Mouse (Mus musculus): ENCODE results near the gene Bcas1.

The Bcas1 gene

DNA sequence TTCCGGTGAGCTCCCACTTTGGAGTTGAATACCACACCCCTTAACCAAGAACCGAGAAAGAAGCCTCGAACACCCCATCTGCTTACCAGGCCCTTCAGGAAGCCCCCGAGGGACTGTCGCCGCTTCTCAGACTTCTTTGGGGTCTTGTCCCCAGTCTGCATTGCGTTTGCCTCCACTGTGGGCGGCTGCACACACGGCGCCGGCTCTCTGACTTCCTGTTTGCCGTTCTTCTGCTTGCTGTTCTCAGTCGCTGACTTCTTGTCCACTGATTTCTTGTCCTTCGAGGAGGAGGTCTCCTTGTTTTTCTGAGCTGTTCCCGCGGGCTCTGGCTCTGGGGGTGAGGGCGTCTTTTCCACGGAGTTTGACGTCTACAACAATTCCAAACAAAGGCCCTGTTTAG is 78.5 kb downstream of the Bcas1 start:
- intact Hi-C loops (cut with DNase I) = no loop called here

DNA sequence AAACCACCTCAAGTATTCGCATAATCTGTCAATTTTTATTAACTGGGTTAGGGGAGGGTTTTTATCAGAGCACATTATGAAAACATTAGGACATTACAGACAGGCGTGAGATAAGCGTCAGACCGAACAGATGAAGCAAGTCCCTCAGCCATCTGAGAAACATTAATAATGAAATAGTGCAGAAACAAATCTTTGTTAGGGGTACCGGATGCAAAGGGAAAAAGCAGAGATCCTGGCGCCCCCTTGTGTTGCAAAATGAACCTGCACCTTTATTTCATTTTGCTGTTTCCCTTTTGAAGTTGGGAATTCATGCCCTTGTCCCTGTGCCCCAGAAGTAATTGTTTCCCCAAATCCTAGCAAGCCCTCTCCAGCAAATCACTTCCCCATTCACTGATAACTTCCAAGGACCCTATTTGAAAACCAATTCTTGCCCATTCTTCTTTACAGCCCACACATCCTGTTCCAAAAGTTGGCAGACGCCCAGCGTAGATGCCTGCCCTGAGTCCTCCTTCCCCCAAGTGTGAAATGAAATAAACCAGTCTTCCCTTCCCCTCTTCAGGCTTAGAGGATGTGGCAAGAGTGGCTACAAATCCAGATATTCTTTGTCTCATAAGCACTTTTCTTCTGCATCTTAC is 80.4 kb downstream of the Bcas1 start:
- intact Hi-C loops (cut with DNase I) = no loop called here

DNA sequence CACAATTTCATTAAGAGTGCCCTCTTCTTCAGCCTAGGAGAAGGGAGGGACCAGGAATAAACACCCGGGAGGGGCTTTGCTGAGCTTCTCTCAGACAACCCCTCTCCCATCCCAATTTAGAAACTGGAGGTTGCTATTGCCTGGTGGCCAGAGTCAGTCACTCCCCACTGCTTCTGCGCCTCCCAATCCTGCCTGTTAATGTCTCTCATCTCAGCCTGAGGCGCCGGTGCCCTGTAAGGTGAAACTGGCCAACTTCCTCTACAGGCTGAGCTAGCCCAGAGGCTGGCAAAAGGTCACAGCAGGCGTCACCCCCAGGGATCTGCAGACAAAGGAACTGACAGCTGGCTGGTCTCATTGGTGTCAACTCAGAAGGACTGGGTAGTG is 82.2 kb downstream of the Bcas1 start:
- intact Hi-C loops (cut with DNase I) = no loop called here

DNA sequence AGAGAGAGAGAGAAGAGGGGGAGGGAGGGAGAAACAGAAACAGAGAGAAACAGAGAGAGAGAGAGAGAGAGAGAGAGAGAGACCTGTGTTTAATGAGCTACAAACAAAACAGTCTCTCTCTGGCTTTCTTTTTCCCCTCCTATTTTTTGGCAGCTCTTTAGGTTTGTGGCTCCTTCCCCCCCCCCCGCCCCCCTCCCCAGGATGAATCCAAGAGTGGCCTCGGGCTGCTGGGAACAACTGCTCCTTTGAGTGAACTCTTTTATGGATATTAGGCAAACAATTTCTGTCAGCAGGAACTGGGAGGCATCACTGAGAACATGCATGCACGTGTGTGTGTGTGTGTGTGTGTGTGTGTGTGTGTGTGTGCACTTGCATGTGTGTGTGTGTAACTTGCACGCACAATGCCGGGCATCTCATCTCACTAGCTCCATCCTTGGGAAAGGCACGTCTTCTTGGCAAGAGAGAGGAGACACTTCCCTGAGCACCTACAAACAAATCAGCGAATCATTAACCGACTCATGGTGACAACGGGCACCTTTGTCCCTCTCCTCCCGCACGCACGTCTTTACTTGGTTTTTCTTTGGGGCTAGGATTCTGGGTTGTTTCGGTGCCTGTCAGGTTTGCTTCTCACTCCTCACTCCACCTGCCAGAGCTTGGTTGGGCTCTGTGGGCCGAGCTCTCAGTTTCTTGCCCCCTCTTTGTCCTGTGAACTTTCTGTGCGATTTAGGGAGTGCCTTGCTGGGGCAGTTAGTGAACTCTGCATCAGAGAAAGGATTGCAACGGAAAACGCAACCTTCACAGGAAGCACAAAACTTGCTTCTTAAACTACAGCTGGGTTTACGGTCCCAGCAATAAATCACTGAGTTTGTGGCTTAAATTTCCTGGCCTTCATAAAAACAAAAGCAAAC is 82.9 kb downstream of the Bcas1 start:
- intact Hi-C loops (cut with DNase I) = loop anchor here (5.0 kb wide), 1 partner anchor 227 kb away; no protein-coding TSS in a partner anchor

DNA sequence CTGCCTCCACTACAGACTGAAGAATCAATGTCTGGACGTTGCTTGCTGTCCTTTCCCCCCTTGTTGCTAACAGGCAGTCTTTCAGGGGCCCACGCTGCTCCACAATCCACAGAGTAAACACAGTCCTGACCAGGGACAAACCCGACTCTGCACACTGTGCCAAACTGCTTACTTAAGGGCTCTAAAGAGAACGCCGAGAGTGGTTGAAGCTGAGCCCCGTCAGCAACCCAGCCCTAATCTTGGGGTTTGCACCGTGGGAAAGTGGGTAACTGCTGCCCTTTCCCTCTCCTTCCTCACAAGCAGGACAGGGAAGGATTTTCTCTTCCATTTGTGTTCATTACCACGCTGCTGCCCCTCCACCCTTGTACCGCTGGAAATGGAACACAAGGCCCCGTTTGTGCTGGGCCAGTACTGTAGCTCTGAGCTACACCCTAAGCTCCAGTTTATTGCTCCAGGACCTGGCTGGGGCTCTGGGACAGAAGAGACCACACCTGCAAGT is 83.8 kb downstream of the Bcas1 start:
- intact Hi-C loops (cut with DNase I) = loop anchor here (5.0 kb wide), 1 partner anchor 227 kb away; no protein-coding TSS in a partner anchor

DNA sequence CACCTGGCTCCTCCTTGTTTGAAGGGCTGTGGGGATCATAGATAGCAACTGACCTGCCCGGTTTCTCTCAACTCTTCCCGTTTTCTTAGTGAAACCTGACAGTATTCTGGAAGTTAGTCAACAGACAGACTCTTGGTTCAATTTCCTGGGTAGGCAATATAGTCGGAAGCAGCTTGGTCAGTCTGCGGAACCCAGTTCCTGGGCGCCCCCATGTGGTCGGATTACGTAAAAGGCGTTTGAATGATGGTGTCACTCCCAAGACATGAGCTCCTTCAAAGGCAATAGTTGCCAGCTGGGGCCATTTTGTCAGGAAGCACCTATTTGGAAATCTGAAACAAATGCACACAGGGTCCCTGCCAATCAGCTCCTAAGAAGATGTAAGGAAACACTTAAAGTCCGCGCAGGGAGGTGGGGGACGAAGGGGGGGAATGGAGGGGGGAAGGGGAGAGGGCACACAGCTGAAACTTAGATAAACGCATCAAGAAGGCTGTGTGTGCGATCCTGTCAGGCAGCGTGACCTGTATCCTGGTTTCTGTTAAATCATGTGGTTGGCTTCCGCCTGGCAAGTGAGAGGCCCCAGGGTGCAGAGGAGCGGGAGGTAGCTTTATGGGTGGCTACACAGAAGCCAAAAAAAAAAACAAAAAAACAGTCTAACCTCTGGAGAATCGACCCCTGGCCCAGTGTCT is 84.4 kb downstream of the Bcas1 start:
- intact Hi-C loops (cut with DNase I) = loop anchor here (5.0 kb wide), 1 partner anchor 226 kb away; no protein-coding TSS in a partner anchor

DNA sequence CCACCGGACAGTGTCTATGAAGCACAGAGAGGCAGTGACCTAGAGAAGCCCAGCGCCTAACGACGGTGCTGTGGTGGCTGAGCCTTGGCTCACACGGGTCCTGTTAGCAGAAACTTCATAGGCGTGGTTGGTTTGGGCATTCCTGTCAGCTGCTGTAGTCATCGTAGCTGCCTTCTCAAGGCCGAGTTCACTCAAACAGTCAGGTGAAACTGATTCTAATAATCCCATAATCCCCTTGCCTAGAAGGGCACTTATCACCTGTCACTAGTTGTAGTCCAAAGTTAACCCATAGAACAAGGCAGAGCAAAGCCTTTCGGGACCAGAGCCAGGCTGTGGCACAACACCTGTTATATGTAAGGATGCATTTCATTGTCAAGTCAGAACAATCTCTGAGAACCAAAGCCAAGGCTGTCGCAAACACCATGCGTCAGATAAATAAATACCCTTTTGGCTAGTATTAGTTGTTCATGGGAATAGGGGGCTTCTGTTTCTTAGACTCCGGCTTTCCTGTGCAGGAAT is 85.3 kb downstream of the Bcas1 start:
- intact Hi-C loops (cut with DNase I) = loop anchor here (5.0 kb wide), 1 partner anchor 225 kb away; no protein-coding TSS in a partner anchor

DNA sequence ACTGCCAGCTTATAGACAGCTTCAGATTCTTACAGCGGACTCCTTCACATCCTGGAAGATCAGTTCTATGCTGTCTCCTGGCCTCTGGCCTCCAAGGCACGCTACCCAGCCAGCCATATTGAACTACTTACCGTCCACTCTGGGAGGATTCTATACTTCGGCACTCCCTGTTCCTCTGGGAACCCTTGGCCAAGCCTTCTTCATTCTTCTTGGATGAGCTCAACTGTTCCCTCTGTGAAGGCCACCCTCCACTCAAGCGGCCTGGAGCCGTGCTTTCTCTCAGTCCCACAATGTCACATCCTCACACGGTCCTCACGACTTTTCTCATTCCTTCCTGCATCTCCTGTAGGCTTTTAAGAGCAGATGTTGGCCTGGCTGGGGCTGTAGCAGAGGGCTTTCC is 86.5 kb downstream of the Bcas1 start:
- intact Hi-C loops (cut with DNase I) = loop anchor here (5.0 kb wide), 1 partner anchor 224 kb away; no protein-coding TSS in a partner anchor

DNA sequence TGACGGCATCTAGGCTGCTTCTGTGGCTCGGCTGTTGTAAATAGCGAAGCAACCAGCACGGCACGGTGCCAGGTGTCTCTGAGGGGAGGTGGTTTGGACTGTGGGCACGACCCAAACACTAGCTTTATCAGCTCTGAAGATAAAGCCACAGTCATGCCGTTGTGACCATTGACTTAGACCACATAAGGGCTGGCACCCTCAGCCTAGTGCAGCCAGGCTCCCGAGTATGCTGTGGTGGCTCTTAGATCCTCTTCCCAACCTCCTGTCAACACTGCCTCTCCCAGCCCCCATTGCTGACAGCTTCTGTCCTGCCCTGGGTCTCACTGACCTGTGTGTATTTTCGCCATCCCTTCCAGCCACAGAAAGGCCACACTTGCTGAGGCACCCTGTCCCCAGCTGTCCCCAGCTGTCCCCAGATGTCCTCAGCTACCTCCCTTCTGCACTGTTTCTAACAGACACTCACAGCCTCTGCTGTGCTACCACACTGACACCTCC is 91.3 kb downstream of the Bcas1 start:
- intact Hi-C loops (cut with DNase I) = no loop called here

DNA sequence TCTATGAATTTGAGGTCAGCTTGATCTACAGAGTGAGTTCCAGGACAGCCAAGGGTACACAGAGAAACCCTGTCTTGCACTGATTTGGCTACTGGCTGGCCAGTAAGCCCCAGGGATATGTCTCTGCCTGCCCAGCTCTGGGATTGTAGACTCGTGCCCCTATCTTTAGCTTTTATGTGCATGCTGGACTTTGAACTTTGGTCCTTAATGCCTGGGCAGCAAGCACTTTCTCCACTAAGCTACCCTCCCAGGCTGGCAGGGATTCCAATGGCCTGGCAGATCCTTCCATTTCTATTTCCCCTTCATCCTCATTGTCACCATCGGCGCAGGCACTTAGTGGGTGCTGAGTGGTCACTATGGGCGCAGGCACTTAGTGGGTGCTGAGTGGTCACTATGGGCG is 92.5 kb downstream of the Bcas1 start:
- intact Hi-C loops (cut with DNase I) = no loop called here

DNA sequence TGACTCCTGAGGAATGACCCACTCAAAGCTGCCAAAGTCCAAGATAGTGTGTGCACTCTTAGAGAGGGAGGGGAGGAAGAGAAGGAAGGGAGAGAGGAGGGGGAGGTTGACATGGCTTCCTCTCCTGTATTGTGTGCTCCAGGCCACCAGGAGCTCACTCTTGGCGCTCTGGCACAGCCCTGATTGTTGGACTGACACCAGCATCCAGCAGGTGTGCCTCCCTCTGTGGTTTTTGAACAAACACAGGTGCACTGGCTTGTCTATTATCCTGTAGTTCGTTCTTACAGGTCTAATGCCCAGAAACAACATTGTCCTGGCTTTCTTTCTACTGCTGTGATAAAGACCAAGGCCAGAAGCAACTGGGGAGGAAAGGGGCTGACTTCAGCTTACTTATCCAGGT is 95.8 kb downstream of the Bcas1 start:
- intact Hi-C loops (cut with DNase I) = no loop called here

DNA sequence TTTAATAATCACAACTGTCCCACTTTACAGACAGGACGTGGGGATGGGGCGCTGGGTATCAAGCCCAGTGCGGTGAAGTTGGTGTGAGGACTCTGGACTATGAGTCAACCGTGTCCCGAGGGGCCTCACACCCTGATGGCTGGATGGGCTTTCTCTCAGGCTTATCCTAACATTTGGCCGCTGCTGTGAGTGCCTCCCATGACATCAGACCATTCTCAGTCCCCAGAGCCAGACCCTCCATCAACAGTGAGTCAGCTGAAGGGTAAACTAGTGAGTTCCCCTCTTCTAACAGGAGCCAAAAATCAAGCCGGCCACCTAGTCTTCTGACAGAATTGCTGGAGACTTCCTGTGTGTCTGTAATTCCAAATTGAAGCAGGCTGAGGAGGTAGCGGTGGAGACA is 97.2 kb downstream of the Bcas1 start:
- intact Hi-C loops (cut with DNase I) = no loop called here

DNA sequence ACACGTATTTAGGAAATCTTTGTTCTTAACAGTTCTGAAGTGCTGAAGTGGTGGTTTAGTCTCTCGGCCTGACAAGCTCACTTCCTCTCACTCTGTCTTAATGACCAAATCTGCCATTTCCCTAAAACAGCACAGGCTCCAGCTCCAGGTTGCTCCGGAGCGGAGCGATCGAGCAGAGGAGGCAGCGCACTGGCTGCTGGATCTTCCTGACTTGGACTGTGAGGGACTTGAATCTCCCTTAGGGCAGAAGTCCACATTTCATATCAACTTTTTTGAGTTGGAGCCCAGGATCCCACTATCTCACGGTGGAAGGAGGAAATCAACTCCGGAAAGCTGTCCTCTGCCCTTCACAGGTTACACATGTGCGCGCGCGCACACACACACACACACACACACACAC is 97.7 kb downstream of the Bcas1 start:
- intact Hi-C loops (cut with DNase I) = no loop called here

DNA sequence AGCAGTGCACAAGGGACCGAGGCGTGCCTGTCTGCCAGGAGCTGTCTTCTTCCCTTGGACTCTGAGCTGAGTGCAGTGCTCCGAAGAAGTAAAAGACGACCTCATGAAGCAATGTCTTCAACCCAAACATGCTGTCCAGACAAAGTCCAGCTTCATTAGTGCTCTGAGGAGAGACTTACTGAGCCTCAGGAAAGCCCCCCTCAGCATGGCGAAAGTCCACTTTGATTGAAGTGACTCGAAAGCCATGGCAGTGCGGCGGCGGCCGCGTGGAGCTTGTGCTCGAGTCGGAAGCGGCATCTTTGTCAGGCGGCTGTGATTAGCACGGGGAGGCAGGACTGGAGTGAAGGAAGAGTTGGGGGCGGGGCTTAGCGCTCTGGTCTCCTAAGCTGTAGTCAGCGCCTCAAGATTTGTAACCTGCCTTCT is 103.7 kb downstream of the Bcas1 start:
- intact Hi-C loops (cut with DNase I) = no loop called here

DNA sequence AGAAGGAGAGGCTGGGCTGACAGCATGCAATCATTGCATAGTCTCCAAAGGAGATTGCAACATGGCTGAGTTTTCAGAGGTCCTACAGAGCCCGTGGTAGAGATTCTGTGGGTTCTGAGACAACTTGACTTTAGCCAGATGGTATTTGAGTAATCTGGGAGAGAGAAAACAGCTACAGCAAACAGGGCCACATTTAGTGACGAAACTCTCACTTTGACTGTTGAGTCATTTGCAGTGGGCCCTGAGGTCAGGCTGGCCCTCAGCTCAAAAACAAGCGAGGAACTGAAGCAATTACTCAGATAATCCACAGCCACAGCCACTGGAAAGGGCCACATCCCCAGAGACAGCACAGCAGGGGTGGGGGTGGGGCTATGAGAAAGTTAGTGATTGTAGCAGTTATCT is 105.6 kb downstream of the Bcas1 start:
- intact Hi-C loops (cut with DNase I) = no loop called here

DNA sequence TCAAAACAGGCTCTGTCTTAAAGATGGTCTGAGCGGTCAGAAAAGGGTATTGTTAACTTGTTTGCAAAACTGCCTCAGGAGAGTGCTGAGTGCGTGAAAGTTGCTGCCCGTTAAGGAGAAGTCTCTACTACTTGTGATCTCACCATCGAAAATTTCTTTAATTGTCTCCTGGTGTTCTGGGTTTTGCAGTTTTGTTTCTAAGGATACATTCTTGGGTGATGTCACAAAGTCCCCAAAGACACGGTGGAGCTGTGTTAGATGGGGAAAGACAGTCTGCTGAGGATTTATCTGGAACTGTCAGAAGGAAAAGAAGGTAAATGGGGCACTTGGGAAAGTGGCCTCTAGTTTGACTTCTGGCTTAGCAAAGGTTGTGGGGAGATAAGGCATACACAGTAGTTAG is 106.1 kb downstream of the Bcas1 start:
- intact Hi-C loops (cut with DNase I) = no loop called here

DNA sequence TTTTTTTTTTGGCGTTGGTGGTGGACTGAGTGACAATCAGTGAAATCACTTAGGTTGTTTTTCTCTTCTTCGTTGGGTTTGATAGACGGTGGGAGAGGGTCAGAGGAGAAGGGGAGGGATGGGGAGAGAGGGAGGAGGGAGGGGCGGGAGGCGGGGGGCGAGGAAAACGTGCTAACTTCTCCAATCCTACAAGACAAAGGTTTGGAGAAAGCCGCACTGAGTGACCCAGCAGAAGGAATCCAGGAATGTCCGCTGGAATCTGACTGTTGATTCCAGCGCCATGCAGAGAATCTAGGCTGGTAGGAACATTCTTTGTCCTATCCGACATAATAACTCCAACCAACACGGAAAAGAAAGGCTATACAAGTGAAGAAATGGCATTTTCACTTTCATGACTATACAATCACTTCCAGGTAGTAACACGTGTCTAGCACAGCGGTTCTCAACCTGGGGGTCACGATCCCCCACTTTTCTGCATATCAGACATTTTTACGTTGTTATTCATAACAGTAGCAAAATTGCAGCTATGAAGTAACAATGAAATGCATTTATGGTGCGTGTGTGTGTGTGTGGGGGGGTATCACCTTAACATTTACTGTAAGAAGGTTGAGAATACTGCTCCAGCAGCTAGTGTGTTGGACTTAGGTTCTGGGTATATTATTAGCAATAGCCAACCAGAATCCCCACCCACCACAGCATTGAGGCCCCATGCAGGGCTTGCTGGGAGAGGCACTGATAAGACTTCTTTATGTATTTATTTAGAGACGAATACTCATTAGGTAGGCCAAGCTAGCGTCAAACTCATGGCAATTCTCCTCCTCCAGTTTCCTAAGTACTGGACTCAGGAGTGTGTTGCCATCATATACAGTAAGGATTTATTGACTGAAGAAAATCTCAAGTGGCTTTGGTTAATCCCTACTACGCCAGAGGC is 107.8 kb downstream of the Bcas1 start:
- intact Hi-C loops (cut with DNase I) = loop anchor here (10.0 kb wide), 1 partner anchor 205 kb away; no protein-coding TSS in a partner anchor

DNA sequence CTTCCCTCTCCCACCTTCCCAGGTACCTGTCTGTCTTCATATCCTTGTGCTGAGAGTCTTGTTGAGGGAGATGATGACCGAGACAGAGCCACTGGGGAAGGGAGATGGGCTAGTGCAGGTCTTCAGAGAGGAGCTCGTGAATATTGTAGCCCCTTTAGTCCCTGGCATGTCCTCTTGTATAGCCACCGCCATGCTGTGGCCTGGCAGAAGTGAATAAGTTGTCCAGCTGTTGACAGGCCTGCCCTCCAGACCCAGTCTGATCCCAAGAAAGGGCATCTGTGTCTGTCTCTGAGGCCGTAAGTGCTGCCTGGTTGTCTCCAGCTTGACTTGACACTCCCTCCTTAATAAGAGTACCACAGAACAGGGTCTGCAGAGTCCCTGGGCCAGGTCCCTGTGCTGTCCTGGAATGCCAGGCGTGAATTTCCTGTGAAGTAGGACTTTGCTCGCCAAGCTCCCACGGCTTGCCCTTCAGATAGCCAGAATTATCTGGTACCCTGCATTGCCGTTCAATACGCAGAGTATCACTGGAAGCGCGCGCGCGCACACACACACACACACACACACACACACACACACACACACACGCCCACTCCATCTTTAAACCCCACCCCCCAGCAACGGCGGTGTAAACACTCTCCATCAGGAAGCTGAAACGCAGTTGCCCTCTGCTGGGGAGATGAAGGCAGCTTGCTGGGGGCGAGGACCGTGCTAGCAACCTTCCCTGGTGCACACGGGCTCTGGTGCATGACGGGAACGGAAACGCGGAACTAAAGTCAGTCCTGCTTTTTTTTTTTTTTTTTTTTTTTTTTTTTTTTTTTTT is 108.7 kb downstream of the Bcas1 start:
- intact Hi-C loops (cut with DNase I) = loop anchor here (10.0 kb wide), 1 partner anchor 204 kb away; no protein-coding TSS in a partner anchor

DNA sequence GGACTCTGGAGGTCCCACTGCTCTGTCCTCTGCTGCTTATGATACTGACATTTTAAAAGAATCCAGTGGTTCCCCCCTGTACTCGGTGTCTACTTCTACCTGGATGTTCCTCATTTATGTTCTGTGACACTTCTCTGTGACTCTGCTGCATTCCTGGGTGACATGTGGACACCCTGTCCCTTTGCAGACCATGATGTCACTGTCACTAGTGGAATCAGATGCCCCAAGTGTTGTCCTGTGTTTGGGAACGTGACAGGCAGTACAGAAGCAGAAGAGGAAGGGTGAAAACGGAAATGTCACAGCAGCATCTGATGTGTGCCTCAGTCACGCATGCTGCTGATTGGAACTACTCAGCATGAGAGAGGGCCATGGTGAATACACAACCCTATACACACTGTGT is 110.9 kb downstream of the Bcas1 start:
- intact Hi-C loops (cut with DNase I) = loop anchor here (10.0 kb wide), 1 partner anchor 202 kb away; no protein-coding TSS in a partner anchor

Data from adrenal gland (tissue).